Mouse (Mus musculus): ENCODE measurements around the gene Phf7.

Gene Phf7

GRCm38 (mm10) chr14:31195968-31196367 is 55.1 kb downstream of the Phf7 start:
- DNase-seq, result peak; percentile 53

DNA sequence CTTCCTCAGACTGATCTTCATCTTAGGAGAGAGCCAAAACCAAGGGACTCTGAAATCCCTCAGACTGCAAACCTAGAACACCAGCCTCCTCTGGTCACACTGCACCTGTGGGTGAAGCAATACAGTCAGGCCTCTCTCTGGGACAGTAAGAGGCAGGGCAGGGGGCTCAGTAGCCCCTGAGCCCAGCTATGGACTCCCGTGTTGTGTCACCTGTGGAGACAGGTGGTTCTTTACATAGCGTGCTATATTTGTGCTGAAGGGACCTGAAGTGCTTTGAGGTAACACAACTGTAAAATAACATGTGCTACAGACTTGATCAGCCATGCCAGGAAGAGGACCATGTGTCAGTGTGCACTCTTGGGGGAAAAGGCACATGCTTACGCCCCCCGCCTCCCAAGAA is 55.6 kb downstream of the Phf7 start:
- DNase-seq, result no peak

- DNase-seq, result peak; percentile 90
These were observed 56.1 kb downstream of the Phf7 start for GRCm38 (mm10) chr14:31194891-31195513.

DNA sequence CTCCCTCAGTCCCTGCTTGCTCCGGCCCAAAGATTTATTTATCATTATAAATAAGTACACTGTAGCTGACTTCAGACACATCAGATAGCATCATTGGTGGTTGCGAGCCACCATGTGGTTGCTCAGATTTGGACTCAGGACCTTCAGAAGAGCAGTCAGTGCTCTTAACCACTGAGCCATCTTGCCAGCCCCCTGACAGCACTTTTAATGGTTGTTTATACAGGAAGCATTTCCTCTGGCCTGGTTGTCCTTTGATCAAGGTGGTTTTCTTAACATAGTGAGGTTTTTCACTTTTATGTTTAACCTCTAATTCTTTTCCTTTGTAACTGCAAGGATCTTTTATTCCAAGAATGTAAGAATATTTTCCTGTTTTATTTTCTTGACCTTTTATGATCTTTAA is 56.7 kb downstream of the Phf7 start:
- peak; percentile 57 for DNase-seq

DNA sequence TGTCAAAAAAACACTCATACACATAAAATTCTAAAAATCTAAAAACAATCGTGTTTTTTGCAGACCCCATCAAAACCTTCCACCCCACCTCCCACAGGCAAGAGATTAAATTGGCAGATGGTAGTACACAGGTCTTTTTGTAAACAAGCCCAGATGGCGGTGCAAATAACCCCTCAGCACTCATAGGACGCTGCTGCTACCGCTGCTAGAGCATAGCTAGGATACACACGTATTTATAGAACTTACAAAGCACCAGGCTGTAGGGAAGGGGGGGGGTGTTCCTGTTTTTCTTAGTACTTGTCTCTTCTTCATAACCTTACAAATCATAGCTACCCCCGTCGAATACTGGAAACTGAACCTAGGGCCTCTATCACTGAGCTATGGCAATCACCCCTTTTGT is 57.3 kb downstream of the Phf7 start:
- DNase-seq, result no peak

GRCm38 (mm10) chr14:31191936-31192335 is 59.2 kb downstream of the Phf7 start:
- DNase-seq, result no peak

GRCm38 (mm10) chr14:31189348-31189747 is 61.8 kb downstream of the Phf7 start:
- no peak for DNase-seq

- peak; percentile 60 for DNase-seq
These were observed 62.3 kb downstream of the Phf7 start for GRCm38 (mm10) chr14:31188771-31189181.

Measured in lung, postnatal 10 days (tissue).